Mouse (Mus musculus): ENCODE results near the gene Klhl18.

The Klhl18 gene

DNA sequence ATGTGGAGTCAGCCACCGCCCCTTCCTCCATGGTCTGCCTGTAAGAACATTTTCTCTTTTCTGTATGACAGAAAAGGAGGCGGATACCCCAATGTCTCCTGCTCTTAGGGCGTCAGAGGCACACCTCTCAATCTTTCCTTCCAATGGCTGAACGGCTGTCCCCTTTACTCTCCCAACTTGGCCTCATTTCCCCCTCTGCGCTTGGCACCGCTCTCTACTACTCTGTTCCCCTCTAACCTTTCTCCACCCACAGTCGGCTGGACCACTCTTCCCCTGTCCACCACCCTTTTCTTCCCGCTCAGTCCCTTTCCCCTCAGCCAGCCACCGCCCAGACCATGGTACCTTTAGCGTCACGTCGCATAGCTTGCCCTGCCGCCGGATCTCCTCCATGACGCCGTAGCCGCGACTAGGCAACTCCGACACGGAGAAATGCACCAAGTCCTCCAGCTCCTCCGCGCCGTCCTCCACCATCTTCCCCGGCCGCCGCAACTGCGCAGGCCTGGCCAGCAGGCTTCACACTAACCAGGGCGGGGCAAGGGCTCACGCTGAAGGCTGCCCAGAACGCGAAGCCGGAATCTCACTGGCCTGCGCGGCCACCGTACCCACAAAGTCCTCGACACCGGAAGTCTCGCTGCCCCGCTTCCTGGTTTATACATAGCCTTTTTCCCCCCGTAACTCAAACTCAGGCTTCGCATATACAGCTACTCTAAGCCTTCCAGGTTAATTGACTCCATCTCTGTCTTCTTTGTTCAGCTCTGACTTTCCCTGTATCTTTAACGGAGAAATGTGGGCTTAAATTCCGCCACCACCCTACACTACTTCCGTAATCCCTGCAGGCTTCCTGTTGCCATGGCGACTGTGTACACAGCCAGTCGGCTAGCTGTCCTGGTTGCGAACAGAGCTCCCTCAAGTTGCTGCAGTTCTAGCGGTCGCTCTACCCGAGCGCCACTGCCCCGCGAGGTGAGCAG, at the start of gene Klhl18, which contains the start of gene Kif9:
Gene Klhl18, minus strand, starts transcription at position 571 of the 968 bp plus-strand sequence.
Gene Kif9, plus strand, starts transcription at position 835 of the 968 bp plus-strand sequence.
- DNase-seq (ENCODE audit: low read depth, low spot score) = peak; percentile 95

DNA sequence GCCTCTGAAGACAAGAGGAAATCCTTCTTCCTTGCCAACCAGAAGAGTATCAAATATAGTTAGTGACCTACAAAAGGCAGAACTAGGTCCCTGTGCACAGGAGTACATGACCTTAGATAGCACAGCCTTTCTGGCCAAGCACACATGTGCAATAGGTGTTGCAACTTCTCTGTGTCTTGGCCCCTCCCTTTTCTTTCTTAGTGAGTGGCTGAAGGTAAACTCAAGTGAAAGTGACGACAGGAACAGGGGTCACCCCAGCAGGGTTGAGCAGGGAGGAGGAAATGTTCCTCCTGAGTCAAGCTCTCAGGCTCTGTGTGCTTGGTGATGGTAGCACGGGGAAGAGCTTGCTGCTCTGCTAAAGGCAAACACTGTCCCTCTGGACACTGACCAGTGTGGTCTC, 49.2 kb upstream of the Klhl18 start:
- DNase-seq (ENCODE audit: low read depth, low spot score) = no peak

DNA sequence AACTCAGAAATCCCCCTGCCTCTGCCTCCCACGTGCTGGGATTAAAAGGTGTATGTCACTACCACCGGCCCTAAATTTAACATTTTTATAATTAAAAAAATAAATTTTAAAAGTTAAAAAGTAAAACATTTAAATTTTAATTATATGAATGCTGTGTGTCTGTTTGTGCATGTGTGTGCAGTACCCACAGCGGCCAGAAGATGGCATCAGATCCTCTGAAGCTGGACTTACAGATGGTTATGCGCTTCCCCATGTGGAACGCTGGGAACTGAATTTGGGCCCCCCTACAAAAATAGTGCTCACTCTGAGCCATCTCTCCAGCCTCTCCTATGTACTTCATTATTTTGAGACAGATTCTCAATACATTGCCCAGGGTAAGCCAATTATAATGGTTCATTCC, 14.4 kb upstream of the Klhl18 start:
- peak; percentile 12 for DNase-seq (ENCODE audit: low read depth, low spot score)

DNA sequence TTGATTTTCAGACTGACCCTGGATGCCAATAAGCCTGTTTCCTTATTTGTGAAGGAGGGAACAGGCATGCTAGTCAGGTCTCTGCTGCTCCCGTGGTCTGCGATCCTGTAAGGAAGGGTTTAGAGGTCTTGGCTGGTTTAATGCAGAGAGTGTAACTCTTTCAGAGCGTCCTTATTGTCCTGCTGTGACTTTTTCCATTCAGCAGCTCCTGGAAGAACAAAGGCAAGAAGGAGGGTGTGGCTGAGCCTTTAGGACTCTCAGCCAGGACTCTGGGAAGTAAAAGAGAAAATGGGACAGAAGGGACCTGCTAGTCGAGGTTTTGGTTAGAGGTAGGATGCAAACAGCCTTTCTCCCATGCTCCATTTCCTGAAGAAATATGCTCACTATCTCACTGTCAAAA, 12.3 kb upstream of the Klhl18 start:
- no peak for DNase-seq (ENCODE audit: low read depth, low spot score)

DNA sequence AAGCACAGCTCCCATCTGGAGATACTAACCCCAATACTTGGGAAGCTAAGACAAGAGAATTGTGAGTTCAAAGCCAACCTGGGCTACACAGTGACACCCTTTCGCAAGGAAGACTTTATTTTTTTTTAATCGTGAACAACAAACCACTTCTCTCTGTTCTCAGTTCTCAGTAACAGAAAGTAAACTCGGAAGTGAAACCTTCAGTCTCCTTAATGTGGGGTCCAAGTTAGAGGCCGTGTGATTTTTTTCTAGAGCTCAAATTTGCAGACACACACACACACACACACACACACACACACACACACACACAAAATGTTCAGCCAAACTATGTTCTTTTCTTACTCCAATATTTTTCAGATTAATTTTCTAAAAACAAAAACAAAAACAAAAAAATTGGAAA, 2.1 kb upstream of the Klhl18 start:
- DNase-seq (ENCODE audit: low read depth, low spot score) = no peak

DNA sequence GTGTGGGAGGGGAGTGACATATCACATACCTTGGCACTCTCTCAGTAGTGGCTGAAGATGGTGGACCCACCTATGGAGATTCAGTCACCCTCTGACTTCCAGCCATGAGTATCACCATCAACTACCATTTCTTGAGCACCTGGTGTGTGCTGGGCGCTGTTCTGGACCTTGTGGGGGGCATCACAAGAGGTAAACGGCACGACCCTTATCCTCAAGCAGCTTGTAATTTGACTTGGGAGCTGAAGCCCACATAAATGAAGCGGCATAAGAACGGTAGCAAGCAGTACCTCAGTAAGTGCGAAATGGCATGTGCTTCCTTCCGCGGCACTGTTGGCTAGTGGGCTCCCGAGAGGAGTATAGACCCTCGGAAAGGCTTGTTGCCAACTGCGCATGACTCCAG, 1.5 kb upstream of the Klhl18 start:
- DNase-seq (ENCODE audit: low read depth, low spot score) = no peak

DNA sequence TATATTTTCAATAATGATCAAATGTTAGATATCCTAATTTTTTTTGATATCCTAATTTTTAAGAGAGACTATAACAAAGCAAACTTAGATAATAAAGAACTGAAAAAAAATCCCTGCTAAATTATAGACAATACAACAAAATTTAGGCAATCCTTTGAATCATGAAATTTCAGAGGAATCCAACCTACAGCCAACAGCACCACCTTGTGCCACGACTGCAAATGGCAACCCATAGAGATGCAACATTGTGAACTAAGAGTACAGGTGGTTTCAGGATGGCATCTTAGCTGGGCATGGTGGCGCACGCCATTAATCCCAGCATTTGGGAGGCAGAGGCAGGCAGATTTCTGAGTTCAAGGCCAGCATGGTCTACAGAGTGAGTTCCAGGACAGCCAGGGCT, 10.3 kb downstream of the Klhl18 start:
- peak; percentile 62 for DNase-seq (ENCODE audit: low read depth, low spot score)

DNA sequence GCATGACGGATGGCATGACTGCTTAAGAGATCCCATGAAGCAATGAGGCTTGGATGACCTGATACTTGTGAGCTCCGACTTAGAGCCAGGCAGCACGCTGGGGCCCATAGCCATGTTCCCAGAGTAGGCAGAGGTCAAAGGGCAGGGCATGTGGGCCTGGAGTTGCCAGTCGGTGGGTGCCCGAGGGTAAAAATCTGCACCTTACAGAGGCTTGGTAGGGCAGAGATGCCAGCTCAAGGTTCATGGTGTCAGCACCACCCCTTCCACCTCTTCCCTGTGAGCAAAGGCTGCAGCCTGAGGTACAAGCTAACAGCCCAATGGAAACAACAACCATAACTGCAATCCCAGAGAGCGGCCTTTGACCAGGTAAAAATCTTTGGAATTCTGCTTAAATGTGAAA, 11.2 kb downstream of the Klhl18 start:
- DNase-seq (ENCODE audit: low read depth, low spot score) = no peak

DNA sequence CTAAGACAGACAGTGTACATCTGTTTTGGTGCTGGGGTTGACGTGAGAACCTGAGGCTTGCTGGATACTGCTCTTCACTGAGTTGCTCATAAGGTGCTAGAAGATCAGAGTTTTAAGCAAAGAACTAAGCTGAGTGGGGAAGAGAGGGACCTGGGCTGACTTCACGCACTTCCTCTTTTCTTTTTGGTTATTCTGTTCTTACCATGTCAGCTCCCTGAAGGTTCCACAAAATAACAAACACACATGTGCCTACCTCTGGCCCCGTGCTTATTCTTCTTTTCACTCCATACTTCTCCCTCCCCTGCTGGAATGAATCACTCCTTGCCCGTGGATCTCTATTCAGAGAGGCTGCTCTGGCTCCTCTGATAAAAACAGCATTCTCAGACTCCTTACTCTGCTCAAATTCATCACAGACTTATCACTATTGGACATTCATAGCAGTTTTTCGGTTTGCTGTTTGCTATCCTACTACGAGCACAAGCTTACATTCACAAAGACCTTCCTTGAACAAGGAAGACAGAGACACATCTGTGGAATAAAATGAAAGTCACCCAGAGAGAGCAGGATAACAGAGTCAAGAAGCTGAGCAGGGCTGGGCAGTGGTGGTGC, 12.4 kb downstream of the Klhl18 start:
- DNase-seq (ENCODE audit: low read depth, low spot score) = no peak

DNA sequence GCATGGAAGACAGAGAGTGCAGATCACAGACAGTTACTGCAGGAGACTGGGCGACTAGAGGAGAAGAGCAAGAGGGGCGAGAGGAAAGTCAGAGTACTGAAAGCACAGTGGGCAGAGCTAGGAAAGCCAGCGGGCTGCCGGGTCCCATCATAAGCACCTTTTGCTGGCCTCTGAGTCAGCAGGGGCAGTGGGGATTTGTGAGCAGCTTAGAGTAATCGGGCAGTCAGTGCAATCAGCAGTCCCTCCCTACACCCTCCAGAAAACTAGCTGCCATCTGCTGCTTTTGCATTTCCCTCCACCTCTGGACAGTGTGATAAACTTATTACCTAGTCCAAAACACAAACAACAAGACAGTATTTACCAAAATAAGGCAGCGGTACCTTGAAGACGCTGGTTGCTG, 14.2 kb downstream of the Klhl18 start:
- DNase-seq (ENCODE audit: low read depth, low spot score) = no peak

DNA sequence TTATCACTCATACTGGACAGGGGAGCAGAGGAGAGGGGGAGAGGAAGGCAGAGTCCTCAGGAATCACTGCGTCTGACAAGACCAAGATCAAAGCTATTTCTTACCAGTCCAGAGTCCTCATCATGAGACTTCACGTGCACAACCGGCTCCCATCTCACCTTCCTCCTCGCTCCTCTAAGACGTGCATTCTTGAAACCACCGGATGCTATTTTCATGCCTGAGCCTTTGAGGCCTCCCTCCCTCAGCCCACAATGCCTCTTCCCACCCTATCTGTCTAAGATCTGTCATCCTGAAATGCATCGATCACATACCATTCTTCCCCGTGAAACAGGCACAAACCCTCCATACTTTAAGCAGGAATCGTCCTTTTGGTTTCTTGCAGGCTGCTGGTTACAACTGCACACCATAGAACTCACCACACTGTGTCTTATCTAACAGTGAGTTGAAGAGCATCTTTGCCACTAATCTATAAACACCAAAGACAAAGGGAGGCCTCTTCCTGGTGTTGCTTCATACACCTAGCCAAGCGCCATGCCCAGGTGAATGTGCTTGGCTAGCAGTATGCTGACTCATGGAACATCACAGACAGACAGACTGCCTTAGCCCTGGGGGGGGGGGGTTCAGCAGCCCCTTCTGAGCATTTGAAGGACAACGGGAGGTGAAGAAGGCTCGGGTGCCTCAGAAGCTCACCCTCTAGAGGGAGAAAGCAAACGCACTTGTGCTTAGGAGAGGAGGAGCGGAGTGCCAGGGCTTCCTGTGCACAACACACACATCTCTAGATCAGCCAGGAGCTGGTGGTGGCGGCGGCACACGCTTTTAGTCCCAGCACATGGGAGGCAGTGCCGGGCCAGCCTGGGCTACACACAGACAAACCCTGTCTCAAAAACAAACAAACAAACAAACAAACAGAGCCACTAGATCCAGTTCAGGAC, 15.3 kb downstream of the Klhl18 start:
- DNase-seq (ENCODE audit: low read depth, low spot score) = peak; percentile 76

DNA sequence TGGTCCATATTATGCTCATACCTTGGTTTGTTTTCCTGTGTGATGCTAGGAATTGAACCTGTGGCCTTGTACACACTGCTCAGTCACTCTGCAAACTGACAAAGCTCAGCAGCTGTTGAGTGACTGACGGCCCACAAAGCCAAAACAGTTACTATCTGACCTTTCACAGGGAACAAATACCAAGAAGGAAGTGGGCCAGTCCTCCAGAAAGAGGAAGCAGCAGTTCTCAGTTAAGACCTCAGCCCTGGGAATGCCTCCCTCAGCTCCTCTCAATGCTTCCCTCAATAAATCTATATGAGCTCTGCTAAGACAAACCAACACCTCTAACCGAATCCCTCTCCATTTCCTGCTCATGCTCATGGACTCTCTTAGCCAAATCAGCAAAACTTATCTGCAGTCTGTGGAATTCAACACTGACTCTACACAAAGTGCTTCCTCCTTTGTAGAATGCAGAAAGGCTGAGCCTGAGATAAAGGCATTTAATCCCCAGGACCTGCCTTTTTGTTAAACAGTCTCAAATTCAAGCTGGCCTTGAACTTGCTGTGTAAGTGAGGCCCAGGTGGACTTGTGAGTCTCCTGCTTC, 17.3 kb downstream of the Klhl18 start:
- DNase-seq (ENCODE audit: low read depth, low spot score) = no peak

DNA sequence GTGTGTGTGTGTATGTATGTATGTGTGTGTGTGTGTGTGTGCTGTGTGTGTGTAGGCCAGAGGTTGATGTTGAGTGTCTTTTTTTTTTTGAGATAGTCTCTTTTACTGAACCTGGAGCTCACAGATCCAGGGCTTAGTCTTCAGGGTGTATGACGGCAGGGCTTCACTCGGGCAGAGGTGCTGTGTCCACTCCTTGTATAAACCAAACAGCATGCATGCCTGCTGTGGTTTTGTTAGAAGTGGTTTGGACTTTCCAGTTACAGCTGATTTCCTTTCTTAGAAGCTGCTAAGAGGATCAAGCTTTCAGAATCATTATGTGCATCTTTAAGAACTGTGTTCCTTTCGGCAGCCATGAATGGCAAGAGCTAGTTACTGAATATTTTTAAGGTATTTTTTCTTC, 18.6 kb downstream of the Klhl18 start:
- DNase-seq (ENCODE audit: low read depth, low spot score) = peak; percentile 60

DNA sequence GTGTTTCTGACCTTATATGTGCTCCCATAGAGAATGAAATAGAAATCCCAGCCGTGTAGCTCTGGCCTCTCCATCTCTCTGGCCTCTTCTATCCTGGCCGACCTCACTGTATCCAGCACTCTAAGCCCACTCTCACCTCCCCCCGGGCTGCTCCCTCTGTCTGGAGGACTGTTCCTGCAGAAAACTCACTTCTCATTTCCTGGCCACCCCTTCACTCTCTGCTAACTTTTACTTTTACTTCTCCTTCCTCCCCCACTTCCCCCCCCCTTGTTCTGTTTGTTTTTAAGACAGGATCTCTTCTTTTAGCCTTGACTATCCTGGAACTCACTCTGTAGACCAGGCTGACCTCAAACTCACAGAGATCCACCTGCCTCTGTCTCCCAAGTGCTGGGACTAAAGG, 24.0 kb downstream of the Klhl18 start:
- DNase-seq (ENCODE audit: low read depth, low spot score) = peak; percentile 23

DNA sequence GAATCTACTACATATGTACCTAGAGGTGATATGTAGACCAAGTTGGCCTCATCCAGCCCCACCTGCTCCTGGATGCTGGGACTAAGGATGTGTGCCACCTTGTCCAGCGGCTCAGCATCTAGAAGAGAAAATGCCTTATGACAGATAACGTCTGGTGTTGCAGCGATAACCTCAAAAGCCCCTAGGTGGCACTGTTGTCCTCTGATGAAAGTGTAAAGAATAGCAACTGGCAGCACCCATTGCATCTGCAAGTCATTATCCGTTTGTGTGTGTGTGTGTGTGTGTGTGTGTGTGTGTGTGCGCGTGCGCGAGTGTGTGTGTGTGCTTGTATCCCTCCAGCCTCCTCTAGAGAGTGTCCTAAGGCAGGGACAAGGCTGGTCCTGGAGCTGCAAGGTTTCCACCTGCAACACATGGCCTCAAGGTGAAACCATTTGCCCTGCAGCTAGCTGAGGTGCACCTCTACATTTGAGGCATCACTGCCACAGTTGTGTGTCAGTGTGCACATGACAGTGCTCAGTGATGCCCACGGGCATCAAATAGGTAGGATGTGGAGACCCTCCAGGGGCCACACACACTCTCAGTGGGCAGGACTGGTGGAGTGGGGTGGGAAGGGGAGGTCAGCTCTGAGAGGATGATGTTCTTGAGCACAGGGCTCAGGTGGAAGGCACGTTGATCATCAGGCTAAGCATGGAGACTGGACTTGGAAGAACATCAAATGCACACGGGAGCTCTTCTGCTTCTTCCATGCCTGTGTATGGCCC, 27.5 kb downstream of the Klhl18 start:
- DNase-seq (ENCODE audit: low read depth, low spot score) = peak; percentile 87

DNA sequence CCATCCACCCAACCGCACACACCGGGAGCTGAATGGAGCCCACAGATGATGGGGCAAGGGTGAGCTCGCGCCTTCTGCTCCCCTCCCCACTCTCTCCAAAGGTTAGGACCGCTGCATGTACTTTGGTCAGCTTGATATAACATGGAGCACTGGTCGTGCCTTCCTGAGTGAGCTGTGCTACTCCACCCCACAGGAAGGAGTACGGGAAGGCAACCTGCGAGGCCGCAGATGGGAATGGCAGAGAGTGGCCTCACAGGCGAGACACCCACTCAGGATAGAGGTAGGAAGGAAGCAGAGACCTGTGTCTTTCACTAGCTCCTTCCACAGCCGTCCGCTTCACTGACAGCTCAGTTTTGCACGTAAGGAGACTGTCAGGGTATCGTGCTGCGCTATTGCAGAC, 28.1 kb downstream of the Klhl18 start:
- DNase-seq (ENCODE audit: low read depth, low spot score) = no peak

DNA sequence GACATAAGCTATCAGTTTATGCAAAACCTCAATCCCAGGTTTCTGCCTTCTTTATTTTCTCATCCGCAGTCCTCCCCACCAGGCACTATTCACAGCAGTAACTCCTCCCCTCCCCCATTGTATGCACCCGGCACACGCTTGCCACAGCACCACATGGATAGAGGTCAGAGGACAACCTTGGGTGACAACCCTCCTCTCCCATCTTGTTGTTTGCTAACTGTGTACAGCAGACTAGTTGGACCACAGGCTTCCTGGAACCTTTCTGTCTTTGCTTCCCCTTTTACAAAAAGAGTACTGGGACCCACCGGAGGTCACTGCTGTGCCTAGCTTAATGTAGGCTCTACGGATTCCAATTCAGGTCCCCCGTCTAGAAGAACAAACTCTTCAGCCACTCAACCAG, 35.9 kb downstream of the Klhl18 start:
- no peak for DNase-seq (ENCODE audit: low read depth, low spot score)

DNA sequence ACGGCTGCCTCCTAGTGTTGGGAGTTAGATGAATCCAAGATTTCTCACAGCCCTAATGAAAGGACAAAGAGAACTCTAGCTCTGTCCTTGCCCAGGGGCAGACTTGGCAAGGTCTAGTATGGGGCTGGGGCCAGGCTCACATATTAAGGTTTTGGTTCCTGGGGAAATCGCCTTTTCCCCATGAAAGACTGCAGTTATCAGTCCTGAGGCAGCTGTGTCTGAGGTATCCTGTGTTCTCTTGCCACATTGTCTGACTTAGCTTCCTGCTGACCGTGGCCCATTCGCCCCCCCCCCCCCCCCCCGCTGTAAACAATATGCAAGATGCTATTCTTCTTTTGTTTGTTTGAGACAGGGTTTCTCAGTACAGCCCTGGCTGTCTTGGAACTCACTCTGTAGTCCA, 36.4 kb downstream of the Klhl18 start:
- no peak for DNase-seq (ENCODE audit: low read depth, low spot score)

DNA sequence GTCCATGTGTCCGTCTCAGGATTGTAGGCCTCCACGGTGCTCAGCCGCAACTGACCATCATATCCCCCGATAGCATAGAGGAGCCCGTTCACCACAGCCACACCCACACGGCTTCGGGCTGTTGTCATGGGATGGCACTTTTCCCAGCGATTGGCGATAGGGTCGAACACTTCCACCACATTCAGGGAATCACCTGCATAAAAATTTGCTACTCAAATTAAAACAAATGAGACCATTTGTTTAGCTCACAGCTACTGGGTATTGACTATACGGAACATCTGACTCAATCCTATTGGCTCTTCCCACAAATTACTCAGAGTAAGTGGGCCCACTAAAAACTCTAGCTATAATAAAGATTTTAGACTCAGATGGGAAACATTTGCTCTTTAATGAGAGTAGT, 40.5 kb downstream of the Klhl18 start:
- DNase-seq (ENCODE audit: low read depth, low spot score) = no peak

DNA sequence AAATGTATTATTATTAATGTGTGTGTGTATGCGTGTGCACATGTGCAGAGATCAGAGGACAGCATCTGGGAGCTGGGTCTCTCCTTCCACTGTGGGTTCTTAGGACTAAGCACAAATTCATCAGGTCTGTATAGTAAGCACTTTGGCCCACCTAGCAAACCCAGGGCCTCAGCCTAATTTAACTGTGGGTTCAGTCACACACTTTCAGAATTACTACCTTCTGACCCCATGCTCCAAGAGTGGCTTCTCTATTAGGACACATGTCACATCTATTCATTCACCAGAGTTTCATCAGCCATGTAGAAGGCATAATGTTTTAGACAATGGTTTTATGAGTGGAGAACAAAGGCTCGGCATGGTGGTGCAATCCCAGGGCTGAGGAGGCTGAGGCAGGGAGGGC, 43.4 kb downstream of the Klhl18 start:
- DNase-seq (ENCODE audit: low read depth, low spot score) = no peak

DNA sequence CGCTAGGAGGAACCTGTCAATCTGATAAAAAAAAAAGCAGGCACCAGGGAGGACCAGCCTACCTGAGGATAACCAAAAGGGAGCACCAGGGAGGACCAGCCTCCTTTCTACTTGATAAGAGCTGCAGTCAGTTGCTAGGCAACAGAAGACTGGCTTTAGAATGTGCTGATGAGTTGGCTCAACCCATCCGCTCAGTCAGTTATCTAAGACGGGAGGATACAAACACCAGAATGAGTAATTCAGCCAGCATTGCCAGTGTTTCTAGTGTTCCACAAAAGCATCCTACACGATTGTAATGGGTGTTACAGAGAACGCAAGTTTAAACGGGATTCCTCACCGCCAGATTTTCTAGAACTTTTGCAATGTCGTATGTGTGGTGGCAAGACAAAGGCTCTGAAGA, 45.3 kb downstream of the Klhl18 start:
- DNase-seq (ENCODE audit: low read depth, low spot score) = no peak
